In genomic region chr8:121946351-121946750, GRCm38 (mm10) we compare ENCODE assay signal across 20 mouse cellular contexts. TPM values are rescaled to one million over a fixed set of nuclear protein-coding genes. Genes with fewer than 3 reads are reported as not detected.
DNase-seq lines count a peak whose midpoint lies in the region; ATAC-seq and TF ChIP-seq lines count a peak whose summit lies in the region.
"Had no signal": no experiment of that assay in that cellular context is flagged by ENCODE, and none has a peak within 500 bp of the region (broad histone marks: within the 10 kb centered on the region; RNA-seq: fewer than 3 reads in every experiment).

No protein-coding gene starts in this region.

- no peak for TF ChIP-seq CTCF in liver, embryonic 14.5 days (IDR thresholded peaks at IDR 0.05; ENCODE audit: low read depth)

- DNase-seq in forebrain, embryonic 10.5 days (ENCODE audit: extremely low spot score, low spot score), result no peak
- DNase-seq in liver, embryonic 14.5 days (ENCODE audit: low read depth in 3 of 3, low spot score in 3 of 3), result no peak
- no peak for DNase-seq in liver, embryonic 11.5 days (ENCODE audit: low spot score)
- DNase-seq: cerebellum, postnatal 25 days; gastrocnemius, postnatal 14 days had no signal

- 83% methylated on average over 7 of the region's 7 CpGs for WGBS in forebrain, embryonic 10.5 days
- 88% methylated on average over 7 of the region's 7 CpGs for WGBS in forebrain, embryonic 15.5 days
- 75% methylated on average over 7 of the region's 7 CpGs for WGBS in liver, embryonic 14.5 days (ENCODE audit: insufficient replicate concordance)
- WGBS in liver, embryonic 11.5 days, result 86% methylated on average over 7 of the region's 7 CpGs
- 86% methylated on average over 7 of the region's 7 CpGs for WGBS in midbrain, embryonic 12.5 days
- 84% methylated on average over 7 of the region's 7 CpGs for WGBS in midbrain, embryonic 15.5 days
- 84% methylated on average over 7 of the region's 7 CpGs for WGBS in kidney, embryonic 16.5 days

- H3K27ac ChIP-seq in forebrain, embryonic 10.5 days, result peak overlapping the region; percentile 92; the same call in 1 of the 2 replicates
- H3K27ac ChIP-seq in forebrain, embryonic 15.5 days (replicated peaks), result no peak overlapping the region
- H3K27ac ChIP-seq in liver, embryonic 14.5 days, result no peak overlapping the region
- no peak overlapping the region for H3K27ac ChIP-seq in liver, embryonic 11.5 days (ENCODE audit: low read depth, low read length)
- H3K27ac ChIP-seq in midbrain, embryonic 12.5 days (replicated peaks), result 0 out of 2 replicates have a peak overlapping the region, but pooled peaks have one; percentile 83
- no peak overlapping the region for H3K27ac ChIP-seq in midbrain, embryonic 15.5 days
- no peak overlapping the region for H3K27ac ChIP-seq in kidney, embryonic 16.5 days (ENCODE audit: low read length)
- H3K27ac ChIP-seq: hindbrain, embryonic 13.5 days had no signal

- no peaks in the 10 kb centered on the region for H3K9me3 ChIP-seq in forebrain, embryonic 10.5 days
- H3K9me3 ChIP-seq in forebrain, embryonic 15.5 days, result no peaks in the 10 kb centered on the region
- H3K9me3 ChIP-seq in liver, embryonic 14.5 days (ENCODE audit: control insufficient read depth, low read length), result no peaks in the 10 kb centered on the region
- no peaks in the 10 kb centered on the region for H3K9me3 ChIP-seq in liver, embryonic 11.5 days (ENCODE audit: control insufficient read depth, low read length)
- no peaks in the 10 kb centered on the region for H3K9me3 ChIP-seq in midbrain, embryonic 12.5 days
- no peaks in the 10 kb centered on the region for H3K9me3 ChIP-seq in midbrain, embryonic 15.5 days
- no peaks in the 10 kb centered on the region for H3K9me3 ChIP-seq in kidney, embryonic 16.5 days (ENCODE audit: low read length)
- H3K9me3 ChIP-seq: embryonic facial prominence, embryonic 13.5 days; heart, embryonic 13.5 days; hindbrain, embryonic 13.5 days had no signal

- no peaks in the 10 kb centered on the region; the same call in 1 of the 2 replicates for H3K27me3 ChIP-seq in forebrain, embryonic 10.5 days (ENCODE audit: poor library complexity, severe bottlenecking)
- H3K27me3 ChIP-seq in forebrain, embryonic 15.5 days, result no peaks in the 10 kb centered on the region
- H3K27me3 ChIP-seq in liver, embryonic 14.5 days (ENCODE audit: control insufficient read depth, insufficient read depth, low read length), result no peaks in the 10 kb centered on the region
- H3K27me3 ChIP-seq in liver, embryonic 11.5 days (replicated peaks; ENCODE audit: control insufficient read depth, insufficient read depth, low read length), result no peaks in the 10 kb centered on the region; the same call in 1 of the 2 replicates
- H3K27me3 ChIP-seq in midbrain, embryonic 12.5 days, result 0 out of 2 replicates have a peak, but pooled peaks cover 10% of the 10 kb centered on the region
- H3K27me3 ChIP-seq in midbrain, embryonic 15.5 days (replicated peaks), result no peaks in the 10 kb centered on the region
- H3K27me3 ChIP-seq in kidney, embryonic 16.5 days (ENCODE audit: insufficient read depth, low read length), result no peaks in the 10 kb centered on the region
- H3K27me3 ChIP-seq: embryonic facial prominence, embryonic 13.5 days; heart, embryonic 13.5 days; hindbrain, embryonic 13.5 days; Patski had no signal

- no peak overlapping the region for H3K9ac ChIP-seq in forebrain, embryonic 15.5 days (replicated peaks)
- H3K9ac ChIP-seq in liver, embryonic 14.5 days (replicated peaks), result no peak overlapping the region
- no peak overlapping the region for H3K9ac ChIP-seq in liver, embryonic 11.5 days (ENCODE audit: low read depth, low read length)
- no peak overlapping the region for H3K9ac ChIP-seq in midbrain, embryonic 12.5 days (replicated peaks)
- H3K9ac ChIP-seq in midbrain, embryonic 15.5 days, result no peak overlapping the region
- H3K9ac ChIP-seq in kidney, embryonic 16.5 days (replicated peaks; ENCODE audit: low read length), result no peak overlapping the region

- H3K4me2 ChIP-seq in forebrain, embryonic 15.5 days (replicated peaks), result no peak overlapping the region
- peak overlapping the region; percentile 76; the same call in 1 of the 2 replicates for H3K4me2 ChIP-seq in liver, embryonic 14.5 days (ENCODE audit: low read depth)
- H3K4me2 ChIP-seq in liver, embryonic 11.5 days, result no peak overlapping the region
- no peak overlapping the region for H3K4me2 ChIP-seq in midbrain, embryonic 12.5 days (replicated peaks)
- H3K4me2 ChIP-seq in midbrain, embryonic 15.5 days, result no peak overlapping the region
- no peak overlapping the region for H3K4me2 ChIP-seq in kidney, embryonic 16.5 days (replicated peaks; ENCODE audit: low read depth, low read length)

- no peak overlapping the region for H3K4me3 ChIP-seq in forebrain, embryonic 10.5 days
- H3K4me3 ChIP-seq in forebrain, embryonic 15.5 days, result no peak overlapping the region
- no peak overlapping the region for H3K4me3 ChIP-seq in liver, embryonic 14.5 days (ENCODE audit: insufficient read depth in 1 of 2, low read depth in 2 of 2, low read length in 2 of 2)
- no peak overlapping the region for H3K4me3 ChIP-seq in liver, embryonic 11.5 days (ENCODE audit: low read depth, low read length)
- no peak overlapping the region for H3K4me3 ChIP-seq in midbrain, embryonic 12.5 days
- no peak overlapping the region for H3K4me3 ChIP-seq in midbrain, embryonic 15.5 days
- no peak overlapping the region for H3K4me3 ChIP-seq in kidney, embryonic 16.5 days (ENCODE audit: low read length)
- H3K4me3 ChIP-seq: hindbrain, embryonic 13.5 days had no signal

- no peak for ATAC-seq in forebrain, embryonic 15.5 days (replicated peaks)
- ATAC-seq in liver, embryonic 14.5 days (ENCODE audit: insufficient read depth), result no peak
- no peak for ATAC-seq in liver, embryonic 11.5 days (replicated peaks; ENCODE audit: low FRiP score)
- ATAC-seq in midbrain, embryonic 12.5 days (ENCODE audit: low FRiP score, low read depth), result no peak
- no peak for ATAC-seq in midbrain, embryonic 15.5 days (replicated peaks)
- ATAC-seq in kidney, embryonic 16.5 days (ENCODE audit: low FRiP score, low TSS enrichment), result no peak
- ATAC-seq: activated CD4-positive, CD25-positive, alpha-beta regulatory T cell, adult 4 months; forebrain, embryonic 16.5 days; hindbrain, postnatal 0 days; Patski had no signal

- H3K36me3 ChIP-seq in forebrain, embryonic 10.5 days (replicated peaks), result no peaks in the 10 kb centered on the region
- no peaks in the 10 kb centered on the region for H3K36me3 ChIP-seq in forebrain, embryonic 15.5 days
- H3K36me3 ChIP-seq in liver, embryonic 14.5 days (replicated peaks; ENCODE audit: control insufficient read depth, insufficient read depth, low read depth), result no peaks in the 10 kb centered on the region
- no peaks in the 10 kb centered on the region for H3K36me3 ChIP-seq in liver, embryonic 11.5 days (ENCODE audit: control insufficient read depth, insufficient read depth, low read length)
- H3K36me3 ChIP-seq in midbrain, embryonic 12.5 days, result no peaks in the 10 kb centered on the region
- no peaks in the 10 kb centered on the region for H3K36me3 ChIP-seq in midbrain, embryonic 15.5 days (replicated peaks)
- H3K36me3 ChIP-seq in kidney, embryonic 16.5 days (ENCODE audit: insufficient read depth, low read length), result no peaks in the 10 kb centered on the region
- H3K36me3 ChIP-seq: embryonic facial prominence, embryonic 13.5 days; heart, embryonic 13.5 days; hindbrain, embryonic 13.5 days had no signal

- no peak for TF ChIP-seq EP300 in liver, embryonic 14.5 days (IDR thresholded peaks at IDR 0.05; ENCODE audit: low read depth)

- H3K4me1 ChIP-seq in forebrain, embryonic 10.5 days, result peaks cover 35% of the 10 kb centered on the region
- H3K4me1 ChIP-seq in forebrain, embryonic 15.5 days, result peaks cover 31% of the 10 kb centered on the region
- H3K4me1 ChIP-seq in liver, embryonic 14.5 days (replicated peaks; ENCODE audit: control insufficient read depth in 2 of 2, insufficient read depth in 2 of 2, low read length in 1 of 2), result peaks cover 20 to 26% of the 10 kb centered on the region in 2 experiments
- peaks cover 19% of the 10 kb centered on the region for H3K4me1 ChIP-seq in liver, embryonic 11.5 days (replicated peaks; ENCODE audit: control insufficient read depth, insufficient read depth, low read length)
- peaks cover 29% of the 10 kb centered on the region for H3K4me1 ChIP-seq in midbrain, embryonic 12.5 days
- peaks cover 29% of the 10 kb centered on the region for H3K4me1 ChIP-seq in midbrain, embryonic 15.5 days
- peaks cover 21% of the 10 kb centered on the region for H3K4me1 ChIP-seq in kidney, embryonic 16.5 days (ENCODE audit: insufficient read depth, low read length)

RNA-seq across cellular contexts. Expression of gene Car5a, which starts 1.6 kb away (rescaled TPM):
- not detected in 2 replicates for polyA plus RNA-seq in forebrain, embryonic 10.5 days (2016; fragmentation: Nextera tagmentation; extraction: Ambion mirVana)
- 0.37 and 0.43 TPM in 2 replicates for polyA plus RNA-seq in forebrain, embryonic 15.5 days (2015; fragmentation: Nextera tagmentation; extraction: Ambion mirVana)
- 0.87 and 1.1 TPM in 2 replicates for polyA plus RNA-seq in liver, embryonic 14.5 days (2012; rRNA removed)
- 1.3 and 1.4 TPM in 2 replicates for polyA plus RNA-seq in liver, embryonic 14.5 days (2014; fragmentation: Nextera tagmentation; extraction: Ambion mirVana)
- 0.55 and 0.66 TPM in 2 replicates for polyA plus RNA-seq in liver, embryonic 11.5 days (2014; fragmentation: Nextera tagmentation; extraction: Ambion mirVana)
- 0.23 TPM in 1 of 2 replicates, not detected in the other for polyA plus RNA-seq in midbrain, embryonic 12.5 days (2016; fragmentation: Nextera tagmentation; extraction: Ambion mirVana)
- polyA plus RNA-seq in midbrain, embryonic 15.5 days (2015; fragmentation: Nextera tagmentation; extraction: Ambion mirVana), result 0.36 and 0.41 TPM in 2 replicates
- not detected in 2 replicates for polyA plus RNA-seq in kidney, embryonic 16.5 days (2015; fragmentation: Nextera tagmentation; extraction: Ambion mirVana)
- polyA plus RNA-seq: C2C12; embryonic facial prominence, embryonic 13.5 days; forebrain, embryonic 11.5 days; gonadal fat pad, adult 2 months; heart, postnatal 0 days; Patski had no signal

RNA-seq across cellular contexts. Expression of gene Banp, which starts 3.2 kb away (rescaled TPM):
- 44.1 and 56.4 TPM in 2 replicates for polyA plus RNA-seq in forebrain, embryonic 10.5 days (2016; fragmentation: Nextera tagmentation; extraction: Ambion mirVana)
- polyA plus RNA-seq in forebrain, embryonic 15.5 days (2015; fragmentation: Nextera tagmentation; extraction: Ambion mirVana), result 64.8 and 65.3 TPM in 2 replicates
- polyA plus RNA-seq in liver, embryonic 14.5 days (2012; rRNA removed), result 20.8 and 23.0 TPM in 2 replicates
- polyA plus RNA-seq in liver, embryonic 14.5 days (2014; fragmentation: Nextera tagmentation; extraction: Ambion mirVana), result 12.0 and 13.6 TPM in 2 replicates
- 40.2 and 47.4 TPM in 2 replicates for polyA plus RNA-seq in liver, embryonic 11.5 days (2014; fragmentation: Nextera tagmentation; extraction: Ambion mirVana)
- 58.8 and 66.6 TPM in 2 replicates for polyA plus RNA-seq in midbrain, embryonic 12.5 days (2016; fragmentation: Nextera tagmentation; extraction: Ambion mirVana)
- polyA plus RNA-seq in midbrain, embryonic 15.5 days (2015; fragmentation: Nextera tagmentation; extraction: Ambion mirVana), result 54.6 and 61.9 TPM in 2 replicates
- 50.7 TPM in 2 replicates for polyA plus RNA-seq in kidney, embryonic 16.5 days (2015; fragmentation: Nextera tagmentation; extraction: Ambion mirVana)

RNA-seq across cellular contexts. Expression of gene Slc7a5, which starts 38.9 kb away (rescaled TPM):
- polyA plus RNA-seq in forebrain, embryonic 10.5 days (2016; fragmentation: Nextera tagmentation; extraction: Ambion mirVana), result 27.4 and 30.5 TPM in 2 replicates
- 39.2 and 45.8 TPM in 2 replicates for polyA plus RNA-seq in forebrain, embryonic 15.5 days (2015; fragmentation: Nextera tagmentation; extraction: Ambion mirVana)
- 40.0 and 40.9 TPM in 2 replicates for polyA plus RNA-seq in liver, embryonic 14.5 days (2012; rRNA removed)
- polyA plus RNA-seq in liver, embryonic 14.5 days (2014; fragmentation: Nextera tagmentation; extraction: Ambion mirVana), result 36.7 and 40.7 TPM in 2 replicates
- 58.2 and 61.5 TPM in 2 replicates for polyA plus RNA-seq in liver, embryonic 11.5 days (2014; fragmentation: Nextera tagmentation; extraction: Ambion mirVana)
- 37.6 and 37.9 TPM in 2 replicates for polyA plus RNA-seq in midbrain, embryonic 12.5 days (2016; fragmentation: Nextera tagmentation; extraction: Ambion mirVana)
- 55.5 and 58.3 TPM in 2 replicates for polyA plus RNA-seq in midbrain, embryonic 15.5 days (2015; fragmentation: Nextera tagmentation; extraction: Ambion mirVana)
- 15.1 and 17.0 TPM in 2 replicates for polyA plus RNA-seq in kidney, embryonic 16.5 days (2015; fragmentation: Nextera tagmentation; extraction: Ambion mirVana)

Comparison
In these comparisons a context has a peak if more than half of its experiments do, and no peak if none do; other contexts are left out.
1. H3K27ac ChIP-seq: peak in forebrain, embryonic 10.5 days (single experiment) and midbrain, embryonic 12.5 days (single experiment); none in forebrain, embryonic 15.5 days (single experiment), liver, embryonic 14.5 days (single experiment), liver, embryonic 11.5 days (single experiment), midbrain, embryonic 15.5 days (single experiment) and kidney, embryonic 16.5 days (single experiment).